Mouse (Mus musculus) fat pad, adult 2 months (tissue): Measurements from ENCODE around the gene Ninj1.

Experiments
- DNase-seq: peaks from one replicate; pipeline ENCODE4 v3.0.0-alpha.2; 2011; ENCODE audit warnings: low read depth, low spot score; ENCODE audit errors: extremely low read depth

Ninj1 gene

DNA sequence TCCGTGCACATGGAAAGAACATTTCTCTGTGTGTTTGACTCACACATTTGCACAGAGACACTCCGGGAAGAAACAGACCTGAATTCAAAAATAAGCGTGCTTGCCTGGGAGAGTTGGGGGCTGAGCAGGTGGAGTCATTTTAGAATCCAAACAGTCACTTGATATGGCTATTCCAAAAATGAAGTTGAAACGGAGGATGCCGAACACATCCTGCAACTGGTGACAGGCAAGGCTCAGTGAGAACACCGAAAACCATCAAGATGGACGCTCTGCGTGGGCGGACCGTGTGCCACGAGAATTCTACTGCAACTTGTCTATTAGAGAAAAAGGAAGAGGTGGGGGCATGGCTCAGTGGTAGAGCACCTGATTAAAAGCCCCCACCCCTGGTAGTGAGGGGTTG, 16.7 kb upstream of the Ninj1 start:
- no peak for DNase-seq

DNA sequence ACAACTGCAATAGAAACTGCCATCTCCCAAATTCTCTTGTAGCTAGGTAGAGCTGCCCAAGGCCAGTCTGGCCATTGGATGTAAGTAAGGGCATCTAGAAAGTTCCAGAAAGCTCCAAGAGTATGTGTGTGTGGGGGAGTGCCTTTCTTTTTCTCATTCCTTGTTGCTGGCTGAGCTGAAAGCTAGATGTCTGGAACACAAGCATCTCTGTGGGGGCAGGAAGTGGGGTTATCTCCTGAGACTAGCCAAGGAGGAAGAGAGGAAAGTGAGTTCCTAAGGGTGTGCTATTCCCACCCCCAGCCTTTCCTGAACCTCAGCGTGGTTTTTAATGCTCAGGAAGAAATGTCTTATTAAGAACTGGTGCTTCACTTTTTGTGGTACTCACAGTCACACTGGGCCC, 15.6 kb upstream of the Ninj1 start:
- no peak for DNase-seq

DNA sequence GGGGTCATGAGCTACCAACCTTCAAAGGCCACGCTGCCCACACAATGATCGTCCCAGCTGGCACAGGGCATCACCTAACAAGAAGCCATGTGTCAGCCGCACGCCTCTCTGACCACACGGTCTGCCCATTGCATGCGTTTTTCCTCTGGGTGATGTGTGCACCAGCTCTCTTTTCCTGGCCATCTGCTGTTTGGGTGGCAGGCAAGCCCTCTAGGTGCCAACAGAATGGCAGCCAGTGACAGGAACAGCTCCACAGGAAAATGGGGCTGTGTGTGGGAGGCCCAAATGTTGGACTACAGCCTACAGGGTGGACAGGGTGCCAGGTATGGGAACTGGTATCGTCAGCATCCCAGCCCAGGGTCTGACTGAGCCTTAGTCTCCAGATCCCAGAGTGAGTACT, 14.9 kb upstream of the Ninj1 start:
- no peak for DNase-seq

DNA sequence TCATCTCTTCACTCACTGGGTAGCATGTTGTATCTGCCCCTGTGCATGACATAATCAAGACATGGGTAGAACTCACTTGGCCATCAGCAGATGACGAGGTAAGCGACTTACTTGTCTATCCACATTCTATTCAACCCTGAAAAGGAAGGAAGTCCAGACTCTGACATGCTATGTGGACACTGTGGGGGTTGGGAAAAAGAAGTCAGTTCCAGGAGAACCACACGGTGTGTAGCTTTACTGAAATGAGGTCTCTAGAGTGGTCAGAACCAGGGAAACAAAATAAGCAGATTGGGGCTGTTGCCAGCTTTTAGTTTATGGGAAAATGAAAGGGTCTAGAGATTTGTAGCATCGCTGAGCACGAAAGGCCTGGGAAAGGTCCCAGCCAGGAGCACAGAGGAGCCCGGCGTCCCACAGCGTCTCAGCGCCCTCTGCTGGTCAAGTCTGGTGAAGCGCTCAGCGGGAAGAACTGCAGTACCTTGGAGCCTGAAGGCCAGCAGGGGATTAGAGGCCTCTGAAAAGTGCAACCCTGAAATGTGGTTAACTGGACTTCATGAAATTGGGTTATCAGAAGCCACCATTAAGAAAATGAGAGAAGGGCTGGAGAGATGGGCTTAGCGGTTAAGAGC, 14.2 kb upstream of the Ninj1 start:
- DNase-seq = no peak

DNA sequence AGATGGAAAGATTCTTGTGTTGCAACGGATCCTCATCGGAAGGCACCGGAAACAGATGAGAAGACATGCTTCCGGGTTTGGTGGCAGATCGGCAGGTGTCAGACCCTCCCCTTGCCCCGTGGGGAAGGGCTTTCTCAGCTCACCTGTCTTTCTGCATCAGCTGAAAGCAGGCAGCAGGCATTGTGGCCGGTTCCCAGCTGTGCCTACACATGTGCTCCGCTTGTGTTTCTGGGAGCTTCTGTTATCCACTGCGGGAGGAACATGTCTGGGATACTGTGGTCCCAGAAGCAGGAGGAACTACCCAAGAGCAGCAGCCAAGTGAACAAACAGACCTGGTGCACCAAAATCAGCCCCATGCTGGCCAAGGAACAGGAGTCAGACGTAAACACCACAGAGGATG, 11.8 kb upstream of the Ninj1 start:
- no peak for DNase-seq

DNA sequence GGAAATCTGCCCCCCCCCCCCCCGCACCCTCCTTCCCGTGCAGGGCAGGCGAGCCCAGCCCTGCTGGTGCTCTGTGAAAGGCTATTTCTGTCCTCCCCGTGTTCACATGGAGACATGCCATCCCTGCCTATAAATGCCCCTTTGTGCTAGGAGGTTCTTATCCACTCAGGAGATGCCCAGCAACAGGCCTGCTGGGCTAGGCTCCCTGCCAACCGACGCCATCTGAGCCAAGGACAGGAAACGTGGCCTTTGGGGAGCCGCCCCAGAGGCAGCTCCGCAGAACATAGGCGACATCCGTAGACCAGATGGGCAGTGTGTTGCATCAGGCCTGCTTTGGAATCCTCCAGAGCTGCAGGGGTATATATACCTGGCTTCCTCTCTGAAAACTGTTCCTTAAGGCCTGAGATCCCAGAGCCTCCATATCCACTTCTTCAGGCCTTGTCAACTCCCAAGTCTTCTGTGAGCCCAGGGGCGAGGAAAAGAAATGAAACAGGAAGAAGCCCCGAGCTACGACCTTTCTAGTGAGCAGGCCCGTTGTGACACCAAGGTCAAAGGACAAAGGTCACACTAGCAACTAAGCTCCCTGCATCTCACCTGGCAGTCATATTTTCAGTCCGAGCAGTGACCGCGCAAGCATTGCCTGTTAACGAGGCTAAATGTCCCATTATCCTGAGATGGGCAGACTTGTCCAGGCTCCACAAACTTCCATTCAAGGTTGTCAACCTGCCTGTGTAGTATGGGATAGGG, 8.3 kb upstream of the Ninj1 start:
- no peak for DNase-seq

DNA sequence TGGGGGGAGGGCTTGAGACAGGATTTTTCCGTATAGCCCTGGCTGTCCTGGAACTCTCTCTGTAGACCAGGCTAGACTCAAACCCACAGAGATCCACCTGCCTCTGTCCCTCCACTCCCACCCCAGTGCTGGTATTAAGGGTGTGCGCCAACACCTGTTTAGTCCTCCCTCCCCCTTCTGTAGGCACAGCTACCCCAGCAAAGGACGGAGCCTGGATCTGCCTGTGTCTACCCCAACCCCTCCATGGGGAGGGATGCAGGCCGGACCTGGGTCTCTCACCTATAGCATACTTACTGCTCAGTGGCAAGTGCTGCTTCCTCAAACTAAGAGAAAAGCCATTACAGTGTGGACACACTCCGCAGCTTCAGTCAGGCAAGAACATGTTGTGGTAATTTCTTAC, 7.0 kb upstream of the Ninj1 start:
- DNase-seq = no peak

DNA sequence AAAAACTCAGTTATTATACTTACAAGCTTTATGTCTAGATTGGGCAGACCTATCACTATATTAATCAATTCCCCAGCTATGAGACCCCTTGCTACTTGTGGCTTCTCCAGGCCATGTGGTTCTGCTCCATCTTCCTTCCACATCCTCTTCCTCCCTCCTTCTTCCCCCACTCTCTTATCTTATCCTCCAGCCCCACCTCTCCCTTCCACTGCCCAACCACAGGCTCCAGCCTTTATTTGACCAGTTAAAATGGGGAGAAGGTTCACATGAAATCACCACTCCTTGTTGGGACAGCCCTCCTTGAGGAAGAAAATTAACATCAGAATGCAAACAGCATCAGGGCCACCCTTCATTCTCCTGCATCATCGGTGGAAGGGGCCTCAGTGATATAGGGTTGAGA, 6.6 kb upstream of the Ninj1 start:
- DNase-seq = no peak

DNA sequence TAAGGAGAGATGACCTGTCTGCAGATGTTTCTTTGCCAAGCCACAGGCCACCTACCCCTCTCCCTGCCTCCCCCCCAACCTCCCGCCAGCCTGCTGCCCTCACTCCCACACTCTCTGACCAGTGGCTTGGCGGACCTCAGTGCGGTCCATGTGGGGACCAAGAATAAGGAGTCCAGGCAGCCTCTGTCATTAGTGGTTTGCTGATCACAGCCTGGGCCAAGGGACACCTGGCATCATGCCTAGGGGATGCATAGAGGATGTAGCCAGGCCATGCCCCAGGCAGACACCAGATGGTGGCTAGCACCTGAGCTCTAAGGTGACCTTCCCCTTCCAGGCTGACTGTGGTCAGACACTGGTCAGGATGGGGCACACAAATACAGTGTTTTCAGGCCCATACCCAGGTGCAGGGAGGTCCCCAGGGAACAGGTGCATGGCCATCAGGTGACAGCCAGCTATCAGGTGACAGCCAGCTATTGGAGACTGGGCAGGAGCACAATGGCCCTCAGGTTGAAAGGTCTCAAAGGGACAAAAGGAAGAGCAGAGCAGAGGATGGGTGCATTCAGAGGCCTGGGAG, 5.8 kb upstream of the Ninj1 start:
- DNase-seq = no peak

DNA sequence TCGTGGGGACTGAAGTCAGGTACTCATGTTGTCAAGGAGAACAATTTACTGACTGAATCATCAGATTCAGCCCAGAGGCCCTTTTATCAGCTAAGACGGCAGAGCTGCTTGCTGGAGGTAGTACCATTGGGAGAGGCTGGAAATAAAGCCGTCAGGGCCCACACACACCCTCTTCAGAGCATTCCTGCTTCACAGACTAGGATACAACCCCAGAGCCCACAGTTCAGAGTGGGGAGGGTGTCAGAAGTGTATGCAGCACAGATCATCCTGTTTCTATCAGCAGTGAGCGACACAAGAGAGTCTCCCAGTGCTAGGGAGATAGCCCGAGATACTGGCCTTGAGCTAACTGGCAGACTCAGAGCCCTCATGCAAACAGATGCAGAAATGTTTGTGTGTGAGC, 4.1 kb upstream of the Ninj1 start:
- DNase-seq = no peak

DNA sequence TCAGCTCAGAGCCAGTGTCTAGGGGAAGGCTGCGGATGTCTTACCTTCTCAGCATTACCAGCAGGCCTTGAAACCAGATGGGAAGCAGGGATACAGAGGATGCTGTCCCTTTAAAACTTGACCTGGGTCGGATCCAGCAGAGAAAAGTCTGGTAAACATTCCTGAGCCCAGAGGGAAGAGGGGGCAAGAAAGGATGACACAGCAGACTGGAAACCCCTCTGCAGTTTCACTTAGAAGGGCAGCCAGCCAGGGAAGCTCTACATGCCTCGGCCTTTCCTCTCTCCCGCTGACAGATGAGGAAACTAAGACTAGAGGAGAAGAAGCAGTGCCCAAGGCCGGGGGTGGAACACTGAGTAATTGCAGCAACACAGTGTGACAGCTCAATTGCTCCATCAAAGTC, 3.6 kb upstream of the Ninj1 start:
- DNase-seq = peak; percentile 36

DNA sequence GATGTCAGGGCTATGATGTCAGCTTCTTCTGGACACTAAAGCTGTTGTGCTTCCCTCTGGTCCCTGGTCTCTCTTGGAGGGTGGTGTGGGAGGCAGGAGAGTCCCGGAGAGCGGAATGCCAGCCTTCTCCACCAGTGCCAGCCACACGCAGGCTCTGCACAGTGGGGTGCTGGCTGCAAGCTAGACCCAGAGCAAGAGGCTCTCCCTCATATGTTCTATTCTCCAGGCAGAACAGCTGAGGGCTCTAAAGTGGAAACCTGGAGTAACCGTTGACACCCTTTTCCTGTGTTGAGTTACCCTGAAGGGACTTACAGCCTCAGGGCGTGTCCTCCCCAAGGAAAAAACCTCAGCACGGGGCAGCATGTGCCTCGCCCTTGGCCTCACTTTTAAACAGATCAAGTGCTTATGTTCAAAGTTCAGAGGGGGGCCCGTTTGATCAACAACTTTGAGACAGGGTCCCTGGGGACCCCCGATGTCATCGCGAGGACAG, 442 bp upstream of the Ninj1 start:
- DNase-seq = no peak

DNA sequence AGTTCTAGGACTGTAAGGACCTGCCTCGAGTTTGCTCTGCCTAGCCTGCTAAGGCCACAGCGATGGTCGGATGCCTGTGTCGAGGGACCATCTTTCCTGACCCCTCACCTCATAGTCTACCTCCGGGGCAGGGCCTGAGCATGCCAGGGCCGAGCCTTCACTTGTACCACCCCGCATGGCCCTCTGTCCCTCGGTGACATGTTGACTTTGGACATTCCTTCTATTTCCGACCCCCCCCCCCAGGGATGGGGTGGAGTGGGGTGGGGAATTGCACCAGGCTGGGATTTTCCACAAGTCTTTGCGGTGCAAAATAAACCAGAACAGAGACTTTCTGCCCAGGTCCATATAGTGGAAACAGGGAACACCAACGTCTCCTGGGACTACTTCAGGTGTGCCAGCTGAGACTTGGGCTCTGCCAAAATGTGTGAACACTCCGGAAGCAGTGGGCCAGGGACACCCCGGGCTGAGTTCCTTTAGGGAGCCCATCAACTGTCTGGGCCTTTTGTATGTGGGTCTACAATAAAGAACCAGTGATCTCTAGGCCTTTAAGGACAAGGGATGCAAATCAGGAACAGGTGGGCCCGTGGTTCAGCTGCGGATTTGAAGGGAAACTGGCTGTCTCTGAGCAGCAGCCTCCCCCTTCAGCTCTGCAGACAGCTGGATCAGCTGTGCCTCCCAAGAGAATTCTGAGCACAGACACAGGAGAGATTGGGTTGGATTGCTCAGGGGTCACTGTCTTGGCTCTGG, 1.1 kb downstream of the Ninj1 start:
- no peak for DNase-seq

DNA sequence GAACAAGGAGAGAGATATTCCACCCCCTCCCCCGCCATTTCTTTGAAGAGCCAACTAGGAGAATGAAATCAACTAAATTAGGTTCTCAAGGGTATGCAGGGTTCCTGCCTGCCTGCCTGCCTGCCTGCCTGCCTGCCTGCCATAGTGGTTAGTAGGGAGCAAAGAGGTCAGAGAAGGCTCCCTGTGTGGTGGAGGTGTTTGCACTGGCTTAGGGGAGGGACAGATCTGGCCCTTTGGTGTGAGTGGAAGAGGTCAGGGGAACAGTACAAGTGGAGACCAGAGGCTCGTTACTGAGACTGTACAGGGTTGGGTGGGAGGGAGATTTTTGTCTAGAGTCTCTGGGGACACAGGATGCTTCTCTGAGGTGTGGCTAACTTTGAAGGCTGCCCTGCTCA, 1.7 kb downstream of the Ninj1 start:
- no peak for DNase-seq

DNA sequence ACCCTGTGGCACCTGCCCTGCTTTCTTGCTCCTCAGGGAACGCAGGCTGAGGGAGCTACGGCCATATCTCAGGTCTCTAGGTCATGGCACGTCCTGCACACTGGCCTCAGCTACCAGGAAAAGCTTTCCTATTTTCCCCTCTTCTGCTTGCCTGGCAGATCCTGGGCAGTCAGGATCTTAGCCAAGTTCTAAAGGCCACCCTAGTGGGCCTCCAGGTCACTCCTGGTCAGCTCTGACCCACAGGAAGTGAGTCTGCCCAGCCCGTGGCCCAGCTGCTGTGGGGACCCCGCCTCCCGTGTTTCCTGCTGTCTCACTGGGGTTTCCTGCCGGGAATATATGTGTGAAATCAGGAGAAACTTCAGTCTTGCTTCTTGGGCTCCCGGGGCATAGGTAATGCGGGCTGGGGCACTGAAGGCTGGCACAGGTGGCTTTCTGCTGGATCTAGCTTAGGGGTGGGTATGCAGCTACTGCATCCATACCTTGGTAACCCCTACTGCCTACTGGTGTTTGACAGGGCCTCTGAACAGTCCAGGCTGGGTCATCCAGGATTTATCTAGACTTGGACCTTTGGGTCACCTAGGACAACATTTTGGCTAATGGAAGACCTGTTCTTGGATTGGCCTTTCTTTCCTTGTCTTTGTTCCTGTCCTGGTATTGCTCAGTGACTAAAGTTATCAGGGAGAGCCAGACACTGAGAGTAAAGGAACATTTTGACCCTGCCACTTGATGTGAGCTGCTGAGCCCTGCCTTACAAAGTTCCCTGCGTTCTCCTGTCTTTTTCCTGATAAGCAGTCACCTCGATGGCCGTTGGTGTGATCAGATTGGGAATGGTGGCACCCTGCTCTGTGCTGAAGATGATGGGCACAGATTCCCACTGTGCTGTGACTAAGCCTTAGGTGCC, 2.9 kb downstream of the Ninj1 start:
- DNase-seq = no peak

DNA sequence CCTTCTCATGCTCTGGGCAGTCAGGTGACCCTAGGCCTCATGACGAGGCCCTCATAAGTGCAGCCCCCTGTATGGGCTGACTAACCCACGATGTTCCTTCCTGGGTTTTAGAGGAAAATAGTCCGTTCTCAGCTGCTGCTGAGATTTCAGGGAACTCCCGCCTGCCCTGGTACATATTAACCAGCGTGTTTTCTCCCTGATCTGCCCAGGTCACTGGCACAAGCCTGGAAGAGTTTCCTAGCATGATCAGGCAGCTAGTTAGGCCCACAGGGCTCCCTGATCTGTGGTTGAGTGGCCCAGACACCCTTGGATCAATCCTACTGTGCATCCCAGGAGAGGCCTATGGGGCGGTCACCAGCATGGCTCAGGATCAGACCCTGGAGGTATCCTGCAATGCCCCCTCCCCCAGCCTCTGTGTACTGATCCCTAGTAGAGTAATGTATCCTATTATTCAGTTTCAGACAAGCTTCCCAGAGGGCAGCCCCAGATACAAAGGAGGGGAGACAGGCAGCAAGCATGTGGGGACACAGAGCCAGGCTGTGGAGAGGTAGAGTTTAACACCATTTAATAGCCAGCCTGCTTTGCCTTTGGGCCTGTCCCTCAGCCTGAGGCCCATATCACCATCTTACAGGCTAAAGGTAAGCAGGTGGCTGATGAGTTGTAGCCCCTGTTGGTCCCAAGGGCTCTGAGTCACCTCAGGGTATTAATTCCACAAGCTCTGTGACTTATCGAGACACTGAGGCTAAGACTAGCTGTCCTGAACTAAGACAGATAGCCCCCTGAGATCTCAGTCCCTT, 3.8 kb downstream of the Ninj1 start:
- DNase-seq = no peak

DNA sequence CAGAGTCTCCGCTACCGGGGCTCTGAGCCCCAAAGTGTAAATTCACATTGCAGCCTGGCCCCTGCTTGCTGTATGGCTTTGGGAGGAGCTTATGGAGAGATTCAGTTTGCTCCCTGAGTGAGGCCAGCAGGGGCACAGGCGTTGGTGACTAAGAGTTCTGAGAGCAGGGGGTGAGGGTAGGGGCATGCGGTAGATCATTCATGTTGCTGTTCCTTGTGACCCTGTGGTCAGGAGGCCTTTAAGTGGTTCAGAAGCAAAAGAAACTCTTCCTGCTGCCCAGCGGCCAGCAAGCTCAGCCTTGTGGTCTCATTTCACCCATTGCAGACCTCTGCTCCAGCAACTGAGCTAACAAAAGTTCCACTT, 4.4 kb downstream of the Ninj1 start:
- DNase-seq = no peak

DNA sequence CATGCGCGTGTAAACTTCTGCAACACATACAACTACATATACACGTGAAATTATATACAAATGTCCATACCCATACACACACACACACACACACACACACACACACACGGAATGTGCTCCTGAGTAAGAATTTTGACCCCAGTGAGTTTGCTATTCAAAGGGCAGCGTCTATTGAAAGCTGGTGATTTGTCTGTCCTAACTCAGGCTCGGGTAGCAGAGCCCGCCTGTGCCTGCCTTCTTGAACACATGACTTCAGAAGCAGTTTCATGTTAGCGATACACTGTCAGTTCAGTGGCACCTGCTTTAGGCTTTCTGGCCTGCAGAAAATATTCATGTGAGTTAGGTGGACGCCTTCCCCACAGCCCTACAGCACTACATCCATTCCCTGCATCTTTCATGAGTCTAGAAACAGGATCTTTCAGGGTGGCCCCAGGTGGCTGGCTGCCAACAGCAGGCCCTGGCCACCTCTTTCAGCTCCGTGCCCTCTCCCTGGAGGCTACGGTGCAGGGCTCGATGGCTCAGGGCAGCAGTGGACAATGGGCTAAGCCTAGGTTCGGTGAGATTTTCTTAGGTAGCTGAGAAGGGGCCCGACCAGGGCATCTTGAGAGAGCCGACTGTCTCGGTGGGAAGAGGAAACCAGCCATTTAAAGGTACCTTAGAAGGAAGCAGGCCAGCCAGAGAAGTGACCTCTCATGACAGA, 5.0 kb downstream of the Ninj1 start:
- DNase-seq = no peak

DNA sequence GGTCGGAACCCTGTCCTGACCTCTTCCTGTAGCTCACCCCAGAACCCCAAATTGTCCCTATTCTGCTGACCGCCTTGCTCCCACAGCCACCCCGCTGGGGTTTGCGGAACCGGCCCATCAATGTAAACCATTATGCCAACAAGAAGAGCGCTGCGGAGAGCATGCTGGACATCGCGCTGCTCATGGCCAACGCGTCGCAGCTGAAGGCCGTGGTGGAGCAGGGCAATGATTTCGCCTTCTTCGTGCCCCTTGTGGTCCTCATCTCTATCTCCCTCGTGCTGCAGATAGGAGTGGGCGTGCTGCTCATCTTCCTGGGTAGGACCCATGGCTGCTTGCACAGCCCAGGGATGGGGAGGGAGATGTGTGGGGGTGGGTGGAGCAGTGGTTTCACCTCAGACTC, 6.4 kb downstream of the Ninj1 start:
- DNase-seq = no peak
